Mouse (Mus musculus) left cerebral cortex, postnatal 36 days (tissue): ENCODE measurements around the gene Gm21209. TPM values are rescaled to one million over a fixed set of nuclear protein-coding genes. Genes with fewer than 3 reads are reported as not detected.
"Not testable (repeated sequence)": the region's sequence is repeated elsewhere in the genome, so short reads cannot be mapped to it uniquely, and the experiment has no call there.

Experiments
- DNase-seq, 2 experiments: peaks; one replicate each; pipeline ENCODE4 v3.0.0; 2021 to 2022; ENCODE audit warnings: low spot score in 2 of 2, mixed read lengths in 1 of 2
- intact Hi-C: fragments of 180-260 bp; cut with DNase I; formaldehyde crosslinking; loops from one replicate; pipeline ENCODE4 v1.15.1; 2025
- total RNA-seq, 2 experiments: library from RNA; stranded (reverse); gene quantifications; 2 replicates each; pipeline ENCODE4 v1.2.3; 2021

Gene Gm21209
- total RNA-seq: not detected

GRCm38 (mm10) chrY:49570856-49571255, at the start of gene Gm21209:
Gene Gm21209 (plus strand): TSS chrY:49571156.
- intact Hi-C loops, DNase-seq: not testable (repeated sequence)
